Mouse (Mus musculus): ENCODE results near the gene Gm9803.

Gene Gm9803

GRCm38 (mm10) chr10:43516992-43517660 lies 6.8 kb upstream of the Gm9803 start:
- no peak for DNase-seq

- DNase-seq, result no peak
Observed at GRCm38 (mm10) chr10:43517836-43518235, 6.0 kb upstream of the Gm9803 start.

- no peak for DNase-seq
Observed at GRCm38 (mm10) chr10:43518368-43518767, 5.5 kb upstream of the Gm9803 start.

GRCm38 (mm10) chr10:43519977-43520376 lies 3.9 kb upstream of the Gm9803 start:
- DNase-seq, result no peak

- no peak for DNase-seq
Observed at GRCm38 (mm10) chr10:43527283-43528269, 3.7 kb downstream of the Gm9803 start.

- no peak for DNase-seq
Observed at GRCm38 (mm10) chr10:43534382-43534781, 10.5 kb downstream of the Gm9803 start.

GRCm38 (mm10) chr10:43537652-43538051 lies 13.8 kb downstream of the Gm9803 start:
- no peak for DNase-seq

- no peak for DNase-seq
Observed at GRCm38 (mm10) chr10:43538831-43539230, 14.9 kb downstream of the Gm9803 start.

- no peak for DNase-seq
Observed at GRCm38 (mm10) chr10:43539746-43540310, 15.9 kb downstream of the Gm9803 start.

- DNase-seq, result peak; percentile 93 to 96
Observed at GRCm38 (mm10) chr10:43540442-43541152, 16.7 kb downstream of the Gm9803 start, which contains the start of gene 1700021F05Rik. TSS of gene 1700021F05Rik (minus strand) at chr10:43540994.

- no peak for DNase-seq
Observed at GRCm38 (mm10) chr10:43541153-43541544, 17.3 kb downstream of the Gm9803 start.

- no peak for DNase-seq
Observed at GRCm38 (mm10) chr10:43549411-43549810, 25.5 kb downstream of the Gm9803 start.

- DNase-seq, result no peak
Observed at GRCm38 (mm10) chr10:43550923-43551322, 27.0 kb downstream of the Gm9803 start.

- no peak for DNase-seq
Observed at GRCm38 (mm10) chr10:43551388-43551787, 27.5 kb downstream of the Gm9803 start.

GRCm38 (mm10) chr10:43557630-43558165 lies 33.8 kb downstream of the Gm9803 start:
- DNase-seq, result no peak

- DNase-seq, result no peak
Observed at GRCm38 (mm10) chr10:43559313-43559712, 35.4 kb downstream of the Gm9803 start.

GRCm38 (mm10) chr10:43560765-43561164 lies 36.9 kb downstream of the Gm9803 start:
- DNase-seq, result no peak

GRCm38 (mm10) chr10:43561311-43561710 lies 37.4 kb downstream of the Gm9803 start:
- no peak for DNase-seq
